Mouse (Mus musculus) MEL (cell line): ENCODE measurements around the gene Apbb2.

Experiments
- CTCF ChIP-seq, 3 experiments: IDR thresholded peaks in 2 of 3; conservative IDR thresholded peaks in 1 of 3; 2 replicates each; pipeline ENCODE4 v1.5.1; 2011 to 2012; ENCODE audit warnings: low read length in 3 of 3, low read depth in 2 of 3, mild to moderate bottlenecking in 2 of 3, improper control_type of control experiment in 1 of 3, inconsistent platforms in 1 of 3, mixed read lengths in 1 of 3, moderate library complexity in 1 of 3; ENCODE audit not compliant: control insufficient read depth in 1 of 3, insufficient read depth in 1 of 3, poor library complexity in 1 of 3, severe bottlenecking in 1 of 3
- GATA1 ChIP-seq: IDR thresholded peaks from 2 replicates; pipeline ENCODE4 v1.6.1; 2011; ENCODE audit warnings: low read depth, low read length, improper control_type of control experiment
- MAX ChIP-seq: IDR thresholded peaks from 2 replicates; pipeline ENCODE4 v1.6.1; 2011; ENCODE audit warnings: low read length, improper control_type of control experiment

GRCm38 (mm10) chr5:66469685-66470084 is 148.9 kb downstream of the Apbb2 start:
- TF ChIP-seq MAX (no peak), GATA1 (no peak), CTCF (IDR thresholded peaks at IDR 0.05 in 2 of 3, conservative IDR thresholded peaks at IDR 0.05 in 1 of 3; ENCODE audit: control insufficient read depth in 1 of 3, insufficient read depth in 1 of 3, low read depth in 2 of 3, low read length in 3 of 3, poor library complexity in 1 of 3, severe bottlenecking in 1 of 3) (no peak)
